Mouse (Mus musculus): Measurements from ENCODE around the gene Kcnip4.

Gene Kcnip4

DNA sequence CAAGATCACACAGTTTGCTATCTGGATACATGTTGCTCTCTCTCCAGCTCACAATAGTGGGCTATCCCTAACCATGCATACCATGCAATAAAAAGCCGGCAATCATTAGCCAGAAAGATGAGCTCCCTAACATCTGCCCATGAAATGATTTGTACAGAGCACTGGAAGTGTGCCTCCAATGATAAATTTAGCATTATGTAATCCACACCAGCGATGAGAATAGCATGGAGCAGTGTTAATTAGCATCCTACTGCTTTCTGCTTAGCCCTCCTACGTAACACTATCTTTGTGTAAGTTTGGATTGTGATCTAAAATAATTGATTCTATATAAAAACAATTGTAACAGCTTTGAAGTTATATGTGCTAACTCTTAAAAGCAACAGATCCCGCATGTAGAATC, 268.7 kb downstream of the Kcnip4 start:
- no peak for DNase-seq (ENCODE audit: low read depth, low spot score)

DNA sequence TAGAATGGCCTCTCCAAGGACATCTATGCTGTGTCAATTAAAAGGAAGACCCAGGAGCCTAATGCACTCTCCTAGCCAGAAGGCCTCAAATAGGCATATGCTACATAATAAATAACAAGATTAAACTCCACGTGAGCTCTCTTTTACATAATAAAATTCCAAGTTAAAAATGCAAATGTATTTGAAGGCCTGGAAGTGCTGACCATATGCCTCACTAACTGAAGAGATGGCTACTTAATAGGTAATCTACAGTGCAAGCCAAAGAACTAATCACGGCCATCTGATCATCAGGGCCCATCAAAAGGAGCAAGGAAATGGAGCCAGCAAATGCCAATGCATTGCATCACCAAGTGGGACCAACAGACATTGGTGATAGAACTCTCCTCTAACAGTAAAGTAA, 277.6 kb downstream of the Kcnip4 start:
- no peak for DNase-seq (ENCODE audit: low read depth, low spot score)

DNA sequence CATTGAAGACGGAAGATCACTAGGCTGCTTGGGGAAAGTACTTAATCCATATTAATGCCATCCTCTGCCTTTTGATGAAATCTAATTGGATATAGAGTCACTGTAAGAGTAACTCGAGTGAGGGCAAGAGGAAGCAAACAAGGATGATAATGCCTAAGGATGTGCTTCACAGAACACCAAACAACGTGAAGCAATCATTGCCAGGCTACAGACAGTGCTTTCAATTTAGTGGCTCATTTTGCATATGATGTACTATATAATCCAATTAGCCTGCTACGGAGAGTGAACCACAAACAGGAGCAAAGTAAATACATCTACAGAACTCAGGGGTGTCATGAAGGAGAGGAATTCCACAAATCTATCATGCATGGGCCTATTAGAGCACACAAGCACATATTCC, 280.3 kb downstream of the Kcnip4 start:
- no peak for DNase-seq (ENCODE audit: low read depth, low spot score)

DNA sequence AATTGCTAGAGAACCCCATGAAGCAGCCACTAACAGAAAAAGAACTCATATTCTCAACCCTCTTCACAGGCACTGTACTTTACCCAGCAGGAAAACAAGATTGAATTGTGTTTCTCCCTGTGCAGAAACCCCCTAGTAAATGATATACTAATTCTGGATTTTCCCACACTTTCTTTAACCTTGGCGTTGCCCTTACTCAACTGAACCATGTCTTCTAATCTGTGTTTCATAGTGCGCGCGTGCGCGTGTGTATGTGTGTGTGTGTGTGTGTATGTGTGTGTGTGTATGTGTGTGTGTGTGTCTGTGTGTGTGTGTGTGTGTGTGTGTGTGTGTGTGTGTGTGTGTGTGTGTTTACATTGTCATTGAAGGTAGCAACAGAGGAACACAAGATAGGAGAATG, 283.0 kb downstream of the Kcnip4 start:
- no peak for DNase-seq (ENCODE audit: low read depth, low spot score)

DNA sequence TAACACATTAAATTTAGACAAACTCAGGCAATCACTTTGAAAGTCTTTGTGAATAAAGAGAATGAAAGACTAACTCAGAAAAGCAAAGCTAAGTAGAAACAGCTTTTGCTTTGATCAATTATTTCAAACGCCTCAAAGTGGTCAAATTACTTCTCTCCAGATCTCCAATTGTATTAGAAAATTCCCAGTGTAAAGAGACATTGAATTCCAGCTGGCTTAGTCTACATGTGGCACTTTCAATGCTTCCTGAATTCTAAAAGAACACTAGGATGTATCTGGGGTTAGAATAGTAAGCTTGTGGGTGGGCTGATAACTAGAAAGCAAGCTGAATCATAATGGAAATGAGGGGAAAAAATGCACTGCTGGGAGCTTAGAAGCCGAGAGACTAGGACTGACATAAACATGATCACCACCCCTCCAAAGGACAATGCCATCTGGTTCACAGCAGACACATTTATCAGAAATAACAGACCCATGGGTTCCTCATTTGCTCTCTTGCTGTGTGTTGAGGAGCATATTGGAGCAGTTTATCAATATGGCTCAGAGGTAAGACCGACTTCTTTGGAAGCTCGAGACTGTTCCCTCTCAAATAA, 323.4 kb downstream of the Kcnip4 start:
- no peak for DNase-seq (ENCODE audit: low read depth, low spot score)

DNA sequence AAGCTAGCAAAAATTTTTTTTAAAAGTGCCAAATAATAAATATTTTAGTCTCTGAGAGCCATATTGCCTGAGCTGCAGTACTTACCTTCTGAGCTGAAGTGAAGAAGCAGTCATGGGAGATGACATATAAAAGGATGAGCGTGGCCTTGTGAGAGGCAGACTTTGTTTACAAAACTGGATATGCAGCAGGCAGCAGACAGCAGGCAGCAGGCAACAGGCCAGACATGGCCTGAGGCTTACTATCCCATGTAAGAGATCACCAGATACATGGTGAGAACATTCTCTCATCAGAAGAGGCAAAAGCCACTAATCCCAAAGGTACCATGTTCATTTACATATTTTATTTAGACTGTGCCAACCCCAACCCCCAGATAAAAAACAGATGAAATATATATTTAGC, 336.5 kb downstream of the Kcnip4 start:
- DNase-seq (ENCODE audit: low read depth, low spot score), result no peak

DNA sequence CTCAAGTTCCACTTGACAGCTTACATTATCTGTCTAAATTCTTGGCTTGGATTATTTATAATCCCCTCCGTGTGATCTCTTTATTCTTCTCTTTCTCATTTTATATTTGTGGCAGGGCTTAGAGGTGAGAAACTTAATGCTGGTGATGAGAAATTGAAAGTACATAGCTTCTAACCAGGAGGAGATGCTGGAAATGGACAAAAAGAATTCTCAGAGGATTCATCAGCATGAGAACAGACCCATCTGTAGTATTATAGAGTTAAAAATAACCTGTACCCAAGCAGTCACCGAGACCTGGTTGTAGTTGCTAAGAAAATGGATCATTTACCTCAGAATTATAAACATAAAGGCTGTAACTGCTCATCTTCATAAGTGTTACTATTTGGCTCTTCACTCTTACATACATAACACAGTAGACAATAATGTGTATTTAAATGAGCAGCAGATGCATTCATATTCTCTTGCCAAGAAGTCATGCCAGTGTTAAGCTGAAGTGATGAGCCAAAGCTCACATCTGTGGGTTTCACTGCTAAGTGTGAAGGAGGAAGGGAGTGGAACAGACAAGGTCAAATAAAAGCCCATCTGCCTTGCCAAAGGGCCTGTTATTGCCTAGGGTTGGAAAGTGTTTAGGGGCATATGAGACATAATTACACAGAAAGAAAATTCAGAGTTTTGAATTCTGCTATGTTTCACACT, 374.4 kb downstream of the Kcnip4 start:
- DNase-seq (ENCODE audit: low read depth, low spot score), result no peak

DNA sequence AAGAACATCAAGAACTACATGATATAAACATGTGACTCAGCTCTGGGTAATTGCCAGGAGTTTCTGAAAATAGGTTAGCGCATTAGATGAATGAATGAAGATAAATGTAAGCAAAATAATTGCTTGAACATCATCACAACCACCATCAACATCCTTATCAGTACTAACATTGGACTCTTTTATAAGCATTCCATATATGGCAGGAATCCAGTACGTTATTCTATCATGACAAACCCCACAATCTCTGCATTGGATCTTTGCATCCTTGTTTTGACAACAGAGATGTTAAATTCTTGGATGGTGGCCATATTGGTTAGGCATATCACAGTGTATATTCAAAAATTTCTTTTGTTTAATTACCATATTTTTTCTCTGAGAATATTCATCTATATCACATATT, 375.0 kb downstream of the Kcnip4 start:
- DNase-seq (ENCODE audit: low read depth, low spot score), result no peak

DNA sequence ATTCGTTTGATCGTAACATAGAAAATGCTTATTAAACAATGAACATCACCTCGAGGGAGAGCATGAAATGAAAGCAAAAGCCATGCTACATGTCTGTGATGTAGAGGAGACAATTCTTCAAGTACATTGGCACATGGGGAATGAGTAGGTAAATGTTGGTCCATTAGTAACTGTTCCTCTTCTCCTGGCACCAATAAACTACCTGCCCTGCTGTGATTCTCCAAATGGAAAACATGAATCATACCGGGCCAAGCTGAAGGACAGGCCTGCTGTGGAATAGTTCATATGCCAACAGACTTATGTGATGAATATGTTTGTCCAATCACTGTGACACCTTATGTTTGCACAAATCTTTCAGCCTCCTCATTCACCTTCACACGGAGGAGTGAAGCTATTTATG, 429.3 kb downstream of the Kcnip4 start:
- DNase-seq (ENCODE audit: low read depth, low spot score), result no peak

DNA sequence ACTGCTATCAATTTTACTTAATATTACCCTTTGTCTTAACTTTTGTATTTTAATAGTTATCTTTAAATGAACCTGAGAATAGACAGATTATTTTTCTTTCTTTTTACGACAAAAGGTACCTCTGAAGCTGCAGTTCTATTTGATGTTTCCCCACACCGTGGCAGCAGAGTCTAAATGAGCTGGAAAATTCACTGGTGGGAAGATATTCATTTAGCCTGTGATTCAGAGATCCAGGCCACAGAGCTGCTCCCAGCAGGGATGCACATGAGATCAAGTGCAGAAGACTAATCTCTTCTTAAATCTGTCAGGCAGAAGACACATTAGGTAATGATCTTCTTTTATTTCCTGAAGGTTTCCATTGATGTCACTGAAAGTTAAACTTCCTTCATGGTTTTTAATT, 429.8 kb downstream of the Kcnip4 start:
- DNase-seq (ENCODE audit: low read depth, low spot score), result no peak

DNA sequence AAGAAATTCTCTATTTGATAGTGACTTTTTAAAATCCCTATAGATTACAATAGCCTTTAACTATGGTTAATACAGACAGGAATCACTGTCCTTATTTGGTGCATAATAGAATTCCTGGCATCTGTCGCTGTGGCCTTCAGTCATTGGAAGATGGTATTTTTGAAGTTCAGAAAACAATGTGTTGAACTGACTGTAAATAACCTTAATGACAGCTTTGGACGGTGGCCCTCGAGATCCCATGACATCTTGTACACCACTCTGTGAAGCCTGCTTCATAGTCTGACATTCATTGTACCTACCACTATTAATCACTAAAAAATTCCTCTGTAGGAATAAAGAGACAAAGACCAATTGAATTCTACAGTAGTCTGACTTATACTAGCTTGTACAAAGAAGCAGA, 430.4 kb downstream of the Kcnip4 start:
- DNase-seq (ENCODE audit: low read depth, low spot score), result no peak

DNA sequence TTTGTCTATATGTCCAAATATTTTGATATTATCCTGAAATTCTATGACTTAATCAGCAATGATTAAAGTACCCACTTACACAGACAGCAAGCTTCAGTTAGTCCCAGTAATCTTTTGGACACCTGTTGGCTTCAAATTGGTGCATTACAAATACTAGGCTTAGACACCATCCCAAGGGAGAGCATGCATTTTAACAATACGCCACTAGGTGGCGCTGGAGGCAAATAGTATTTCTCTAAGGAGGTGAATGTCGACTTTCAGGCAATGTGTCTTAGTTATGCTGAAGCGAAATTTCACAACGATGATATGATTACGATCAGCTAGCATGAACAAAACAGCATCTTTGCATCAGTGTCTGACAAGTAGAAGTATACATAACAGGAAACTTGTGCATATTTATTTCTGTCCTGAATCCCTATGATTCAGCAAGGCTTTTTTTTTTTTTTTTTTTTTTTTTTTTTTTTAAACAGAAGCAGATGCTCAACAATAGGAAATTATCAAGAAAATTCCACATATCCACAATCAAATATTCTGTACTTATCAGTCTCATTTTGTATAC, 434.5 kb downstream of the Kcnip4 start:
- peak; percentile 23 for DNase-seq (ENCODE audit: low read depth, low spot score)

DNA sequence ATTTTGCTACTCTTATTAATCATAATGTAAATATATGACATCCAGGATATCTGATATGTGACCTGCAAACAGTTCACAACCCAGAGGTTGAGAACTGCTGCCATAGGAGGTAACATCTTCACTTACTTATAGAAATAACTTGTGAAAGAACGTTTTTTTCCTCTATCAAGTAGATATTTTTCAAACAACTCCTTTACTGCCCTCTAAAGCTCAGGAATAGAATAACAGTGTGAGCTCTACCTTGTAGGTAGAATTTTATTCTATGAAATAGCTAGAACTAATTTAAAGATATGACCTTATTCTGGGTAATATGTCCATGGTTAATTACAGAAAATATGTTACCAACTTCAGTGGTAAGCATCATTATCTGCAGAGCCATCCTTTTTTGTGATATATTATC, 459.1 kb downstream of the Kcnip4 start:
- DNase-seq (ENCODE audit: low read depth, low spot score), result no peak

DNA sequence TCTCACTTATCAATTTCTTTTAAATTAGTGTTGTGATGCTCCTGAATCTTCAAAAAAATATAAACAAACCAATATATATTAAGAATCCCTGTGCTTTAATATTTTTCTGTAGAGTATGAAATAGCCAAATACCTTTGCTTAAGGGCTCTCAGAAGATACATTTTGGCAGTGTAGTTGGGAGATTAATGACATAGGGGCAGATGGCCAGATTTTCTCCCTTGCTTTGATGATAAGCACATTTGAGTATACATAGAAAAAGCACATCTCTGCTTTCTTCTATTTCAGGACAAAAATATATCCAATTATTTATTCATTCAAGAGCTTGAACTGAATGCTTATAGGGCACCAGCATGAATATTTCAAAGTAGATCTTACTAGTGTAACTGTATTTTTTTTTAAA, 465.8 kb downstream of the Kcnip4 start:
- no peak for DNase-seq (ENCODE audit: low read depth, low spot score)

DNA sequence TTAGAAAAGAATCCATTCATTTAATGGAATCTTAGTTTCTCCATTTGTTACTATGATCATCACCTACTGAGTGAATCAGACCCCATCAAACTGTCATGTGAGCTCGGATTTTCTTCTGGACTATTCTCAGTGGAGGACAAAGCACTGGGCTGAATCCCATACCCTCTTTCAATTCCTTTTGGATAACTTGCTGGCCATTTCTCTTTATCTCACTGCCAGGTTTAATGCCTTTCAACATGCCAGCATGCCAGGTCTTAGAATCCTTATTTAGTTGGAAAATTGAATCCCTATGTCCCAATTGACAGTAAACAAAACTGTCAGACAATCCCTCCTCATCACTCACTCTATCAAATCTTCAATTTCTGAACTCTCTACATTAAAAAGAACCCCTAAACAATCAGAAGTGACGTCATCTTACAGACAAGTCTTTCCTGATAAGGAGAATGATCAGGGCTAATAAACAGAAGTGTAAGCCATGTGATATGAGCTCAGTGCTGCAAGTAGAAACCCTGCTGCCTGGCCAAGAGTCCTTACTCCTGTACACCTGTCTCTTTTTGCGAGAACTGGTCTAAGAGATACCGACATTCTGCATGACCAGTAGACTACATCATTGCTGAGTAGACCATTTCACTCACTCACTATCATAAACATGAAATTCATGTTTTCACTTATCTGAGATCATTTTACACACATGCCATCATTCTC, 466.9 kb downstream of the Kcnip4 start:
- no peak for DNase-seq (ENCODE audit: low read depth, low spot score)

DNA sequence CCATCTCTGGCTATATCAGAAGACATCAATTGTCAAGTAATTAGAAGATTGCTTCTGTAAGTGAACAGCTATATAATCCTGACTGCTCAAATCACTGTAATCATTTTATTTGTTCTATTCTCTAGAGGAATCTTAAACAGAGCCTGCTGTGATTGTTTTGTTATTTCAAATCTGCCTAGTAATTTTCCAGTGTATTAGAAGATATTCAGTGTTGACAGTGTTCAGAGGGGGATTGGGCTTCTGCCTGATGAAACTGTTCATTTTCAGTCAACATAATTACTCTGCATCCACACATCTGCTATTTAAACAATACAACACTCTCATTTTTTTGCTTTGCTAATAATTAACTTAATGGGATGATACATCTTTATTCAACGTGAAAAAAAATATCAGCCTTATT, 476.7 kb downstream of the Kcnip4 start:
- DNase-seq (ENCODE audit: low read depth, low spot score), result no peak

DNA sequence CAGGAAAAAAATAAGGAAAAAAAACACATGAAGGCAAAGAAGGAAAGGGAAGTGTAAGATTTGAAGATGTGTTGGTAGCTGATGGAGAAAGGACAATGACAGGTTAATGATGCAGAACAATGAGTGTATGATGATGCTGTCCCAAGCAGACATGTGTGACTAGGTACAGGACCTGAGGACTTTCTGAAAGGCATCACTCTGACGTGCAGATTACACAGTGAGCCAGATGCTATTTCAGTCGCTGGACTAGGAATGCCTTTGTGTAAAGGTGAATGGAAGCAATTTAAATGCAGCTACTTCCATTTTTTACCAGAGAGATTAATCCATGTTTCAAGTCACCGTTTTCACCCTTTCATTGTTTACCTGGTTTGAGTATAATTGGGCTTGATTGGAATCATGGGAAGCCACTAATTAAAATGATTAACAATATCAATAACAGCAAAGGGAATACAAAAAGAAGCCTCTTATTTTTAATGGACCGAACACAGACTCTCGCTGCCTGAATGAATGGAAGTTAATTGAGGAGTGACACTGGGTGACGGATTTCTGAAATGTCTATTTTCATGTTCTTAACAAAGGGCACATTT, 483.4 kb downstream of the Kcnip4 start:
- no peak for DNase-seq (ENCODE audit: low read depth, low spot score)

DNA sequence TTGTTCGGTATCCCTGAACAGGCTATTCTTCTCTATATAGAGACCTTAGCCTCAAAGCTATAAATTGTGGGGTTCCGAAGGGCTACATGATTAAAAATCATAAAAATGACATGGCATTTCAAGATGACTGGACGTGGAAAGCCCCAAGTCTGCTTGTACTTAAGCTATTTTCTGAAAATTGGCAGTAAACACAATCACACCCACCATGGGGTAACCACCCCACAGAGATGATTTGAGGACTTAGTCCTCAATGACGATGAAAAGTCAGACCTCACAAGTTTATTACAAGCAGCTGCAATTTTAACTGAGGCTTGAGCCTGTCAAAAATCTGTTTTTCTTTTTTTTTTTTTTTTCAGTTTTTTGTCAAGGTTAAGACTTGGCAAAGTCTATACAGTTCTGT, 527.3 kb downstream of the Kcnip4 start:
- no peak for DNase-seq (ENCODE audit: low read depth, low spot score)

DNA sequence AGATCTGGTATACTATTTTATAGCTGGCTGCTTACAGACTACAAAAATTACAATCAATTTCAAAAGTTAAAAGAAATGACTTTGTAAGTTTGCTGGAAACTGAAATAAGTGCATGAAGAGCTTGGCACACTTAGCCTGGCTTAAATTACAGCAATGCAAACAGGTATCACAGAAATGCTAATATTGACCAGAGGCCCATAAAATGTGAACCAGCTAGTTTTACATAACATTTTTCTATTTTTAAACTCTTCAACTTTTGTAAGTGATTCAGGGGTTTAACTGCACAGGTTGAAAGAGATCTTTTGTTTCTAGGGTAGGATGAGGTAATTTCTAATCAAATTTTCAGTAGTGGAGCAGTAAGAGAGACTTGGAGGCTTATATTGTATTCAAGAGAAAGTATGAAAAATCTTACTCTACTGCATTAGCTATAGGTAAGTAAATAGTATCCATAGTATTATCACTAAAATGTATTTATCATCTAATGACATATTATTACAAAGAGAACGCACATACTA, 535.5 kb downstream of the Kcnip4 start:
- no peak for DNase-seq (ENCODE audit: low read depth, low spot score)

DNA sequence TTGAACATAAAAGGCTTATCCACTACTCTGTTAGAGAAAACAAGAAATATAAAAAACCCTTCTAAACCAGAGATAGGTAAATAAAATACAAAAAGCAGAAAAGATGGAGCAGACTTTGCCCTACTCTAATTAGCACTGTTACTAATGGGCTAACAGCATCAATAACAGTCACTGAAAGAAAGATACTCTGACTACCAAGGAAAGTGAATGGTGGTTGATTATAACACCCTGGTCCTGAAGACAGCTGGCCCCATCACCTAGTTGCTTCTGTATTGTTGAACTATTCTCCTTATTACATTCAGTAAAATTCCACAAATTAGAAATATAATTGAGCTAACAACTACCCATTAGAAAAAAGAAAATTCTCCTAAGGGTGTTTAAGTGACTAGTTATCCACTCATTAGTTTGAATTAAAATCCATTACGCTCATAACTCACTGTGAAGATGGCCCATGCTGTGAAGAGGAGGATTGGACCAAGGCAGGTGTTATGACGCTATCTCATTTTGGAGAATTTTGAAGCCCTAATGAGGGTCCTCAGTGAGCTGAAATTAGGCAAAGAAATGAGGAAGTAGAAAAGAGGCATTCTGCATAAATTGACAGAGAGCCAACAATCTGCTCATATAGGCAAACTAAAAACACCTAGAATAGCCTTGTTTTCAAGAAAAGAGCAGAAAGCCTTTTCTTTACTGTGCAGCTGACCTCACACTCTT, 582.2 kb downstream of the Kcnip4 start:
- DNase-seq (ENCODE audit: low read depth, low spot score), result no peak

DNA sequence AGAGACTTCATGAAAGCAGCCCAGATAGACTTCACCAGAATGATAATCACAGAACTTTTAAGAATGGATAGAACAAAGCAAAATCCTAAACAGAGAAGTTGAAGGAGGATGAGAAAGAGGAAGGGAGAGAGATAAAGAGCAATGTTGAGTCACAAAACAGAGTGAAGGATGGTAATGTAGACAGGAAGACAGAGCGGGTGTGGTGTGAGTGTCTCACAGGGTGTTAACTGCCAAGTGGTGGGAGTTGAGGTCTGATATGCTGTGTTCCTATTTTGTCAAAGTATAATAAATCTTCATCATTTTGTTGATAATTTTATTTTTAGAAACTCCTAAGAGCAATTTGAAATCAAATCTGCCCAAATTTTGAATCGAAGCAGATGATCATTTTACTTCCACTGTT, 592.8 kb downstream of the Kcnip4 start:
- no peak for DNase-seq (ENCODE audit: low read depth, low spot score)

DNA sequence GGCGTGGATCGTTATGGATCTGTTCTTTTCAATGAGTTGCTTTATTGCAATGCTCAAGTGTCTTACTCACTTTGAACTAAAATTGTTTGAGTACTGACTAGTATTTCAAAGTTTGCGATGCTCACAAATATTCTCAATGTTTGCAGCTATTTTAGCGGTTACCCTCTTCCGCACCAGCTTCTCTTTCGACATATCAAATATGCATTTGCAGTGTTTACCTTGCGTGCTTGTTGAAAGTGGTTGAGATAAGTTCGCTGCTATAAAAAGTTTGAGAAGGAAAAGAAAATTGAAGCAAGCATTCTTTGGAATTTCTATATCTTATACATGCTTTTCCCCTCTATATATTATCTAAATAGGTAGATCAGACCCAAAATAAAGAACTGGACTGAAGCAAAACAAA, 634.5 kb downstream of the Kcnip4 start:
- DNase-seq (ENCODE audit: low read depth, low spot score), result no peak
